Mouse (Mus musculus): Measurements from ENCODE around the gene Cald1.
A peak's percentile ranks its signal among the peaks of the same experiment; 100 is the strongest.

The Cald1 gene

GRCm38 (mm10) chr6:34613122-34613521 lies 14.8 kb downstream of the Cald1 start:
- no peak for DNase-seq (ENCODE audit: low spot score in 2 of 2)

- DNase-seq (ENCODE audit: low spot score in 2 of 2) = no peak
Measured at GRCm38 (mm10) chr6:34615419-34615818, 17.1 kb downstream of the Cald1 start.

GRCm38 (mm10) chr6:34619494-34619893 lies 21.2 kb downstream of the Cald1 start:
- no peak for DNase-seq (ENCODE audit: low spot score in 2 of 2)

GRCm38 (mm10) chr6:34620242-34620641 lies 21.9 kb downstream of the Cald1 start:
- no peak for DNase-seq (ENCODE audit: low spot score in 2 of 2)

GRCm38 (mm10) chr6:34622865-34623264 lies 24.6 kb downstream of the Cald1 start:
- DNase-seq (ENCODE audit: low spot score in 2 of 2) = no peak

- DNase-seq (ENCODE audit: low spot score in 2 of 2) = no peak
Measured at GRCm38 (mm10) chr6:34623290-34623689, 25.0 kb downstream of the Cald1 start.

- no peak for DNase-seq (ENCODE audit: low spot score in 2 of 2)
Measured at GRCm38 (mm10) chr6:34624536-34624935, 26.2 kb downstream of the Cald1 start.

GRCm38 (mm10) chr6:34626586-34627245 lies 28.4 kb downstream of the Cald1 start:
- no peak for DNase-seq (ENCODE audit: low spot score in 2 of 2)

- DNase-seq (ENCODE audit: low spot score in 2 of 2) = no peak
Measured at GRCm38 (mm10) chr6:34628131-34628530, 29.8 kb downstream of the Cald1 start.

- no peak for DNase-seq (ENCODE audit: low spot score in 2 of 2)
Measured at GRCm38 (mm10) chr6:34633776-34634175, 35.5 kb downstream of the Cald1 start.

- no peak for DNase-seq (ENCODE audit: low spot score in 2 of 2)
Measured at GRCm38 (mm10) chr6:34637588-34638438, 39.5 kb downstream of the Cald1 start.

GRCm38 (mm10) chr6:34638667-34639066 lies 40.4 kb downstream of the Cald1 start:
- DNase-seq (ENCODE audit: low spot score in 2 of 2) = no peak

- no peak for DNase-seq (ENCODE audit: low spot score in 2 of 2)
Measured at GRCm38 (mm10) chr6:34640226-34640625, 41.9 kb downstream of the Cald1 start.

- DNase-seq (ENCODE audit: low spot score in 2 of 2) = no peak
Measured at GRCm38 (mm10) chr6:34641081-34641480, 42.8 kb downstream of the Cald1 start.

GRCm38 (mm10) chr6:34642075-34642547 lies 43.8 kb downstream of the Cald1 start:
- no peak for DNase-seq (ENCODE audit: low spot score in 2 of 2)

- no peak for DNase-seq (ENCODE audit: low spot score in 2 of 2)
Measured at GRCm38 (mm10) chr6:34648017-34648787, 49.9 kb downstream of the Cald1 start.

- no peak for DNase-seq (ENCODE audit: low spot score in 2 of 2)
Measured at GRCm38 (mm10) chr6:34651298-34651697, 53.0 kb downstream of the Cald1 start.

GRCm38 (mm10) chr6:34655719-34656118 lies 57.4 kb downstream of the Cald1 start:
- DNase-seq (ENCODE audit: low spot score in 2 of 2) = no peak

GRCm38 (mm10) chr6:34658791-34659190 lies 60.5 kb downstream of the Cald1 start:
- peak in 1 of 2 experiments; percentile 5 for DNase-seq (ENCODE audit: low spot score in 2 of 2)

- DNase-seq (ENCODE audit: low spot score in 2 of 2) = no peak
Measured at GRCm38 (mm10) chr6:34660724-34661123, 62.4 kb downstream of the Cald1 start.

- DNase-seq (ENCODE audit: low spot score in 2 of 2) = no peak
Measured at GRCm38 (mm10) chr6:34662626-34663025, 64.3 kb downstream of the Cald1 start.

GRCm38 (mm10) chr6:34664291-34664690 lies 66.0 kb downstream of the Cald1 start:
- DNase-seq (ENCODE audit: low spot score in 2 of 2) = no peak

All from left cerebral cortex, adult 9 months (tissue).